Comparison of ENCODE assay signal across 17 mouse cellular contexts in genomic region chr9:116410461-116410860, GRCm38 (mm10).
DNase-seq lines count a peak whose midpoint lies in the region.
"Had no signal": no experiment of that assay in that cellular context is flagged by ENCODE, and none has a peak within 500 bp of the region (broad histone marks: within the 10 kb centered on the region; RNA-seq: fewer than 3 reads in every experiment).

No protein-coding gene starts in this region.

- peak; percentile 46 to 70 for DNase-seq in adrenal gland, adult (ENCODE audit: inconsistent age in 2 of 2, low spot score in 1 of 2)
- DNase-seq in adrenal gland, postnatal 25 days: no peak
- DNase-seq in adrenal gland, adult 2 months: peak; percentile 55
- no peak for DNase-seq in adrenal gland, postnatal 10 days
- peak; percentile 32 for DNase-seq in adrenal gland, postnatal 14 days
- DNase-seq in adrenal gland, adult 18-20 months (ENCODE audit: low spot score in 2 of 2): no peak
- DNase-seq: adrenal gland, adult 8-10 months; B cell, adult 2 months; cerebellum, adult 11 months; cerebellum, adult 11-12 months; cerebellum, adult 18-20 months; cerebellum, adult 2 months; cerebellum, adult 8-10 months; cerebellum, adult 9-10 months; cerebellum, adult 9-11 months; cerebellum, postnatal 10 days; cerebellum, postnatal 14 days had no signal

Comparison
In these comparisons a context has a peak if more than half of its experiments do, and no peak if none do; other contexts are left out.
1. DNase-seq: peak in adrenal gland, adult (2 of 2), adrenal gland, adult 2 months (single experiment) and adrenal gland, postnatal 14 days (single experiment); none in adrenal gland, postnatal 25 days (single experiment), adrenal gland, postnatal 10 days (single experiment) and adrenal gland, adult 18-20 months (0 of 2).